Mouse (Mus musculus) urinary bladder, adult 2 months (tissue): ENCODE measurements at regions not wholly inside any gene's neighbourhood (a gene's known extent, or its start where the extent isn't known, plus 50 kb on each side); places are given as distances from the start of the nearest gene placed in this dataset.
"Not testable (repeated sequence)": the region's sequence is repeated elsewhere in the genome, so short reads cannot be mapped to it uniquely, and the experiment has no call there.

Experiments used
- DNase-seq: peaks from one replicate; pipeline ENCODE4 v3.0.0; 2022; ENCODE audit warnings: low spot score

DNA sequence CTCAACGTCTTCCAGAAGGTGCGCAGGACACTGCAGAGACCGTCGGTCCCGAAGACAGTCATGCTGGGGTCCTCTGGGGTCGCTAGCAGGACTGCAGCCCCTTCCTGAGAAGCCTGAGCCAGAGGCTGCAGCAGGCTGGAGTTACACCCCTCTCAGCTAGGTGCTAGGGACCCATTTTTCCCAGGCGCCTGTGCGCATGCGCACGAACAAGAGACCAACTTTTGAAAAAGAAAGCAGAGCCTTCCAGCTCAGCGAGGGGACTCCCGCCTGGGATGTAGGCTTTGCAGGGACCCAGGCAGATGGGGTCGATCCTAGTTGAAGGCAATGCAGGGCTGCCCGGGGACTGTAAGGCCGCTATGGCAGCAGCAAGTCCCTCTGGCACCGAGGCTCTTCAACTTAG, 104.7 kb upstream of the Atg7 start:
- DNase-seq, result not testable (repeated sequence)

- DNase-seq, result not testable (repeated sequence)
These were observed 92.7 kb upstream of the Atg7 start for GRCm38 (mm10) chr6:114550096-114550669.

DNA sequence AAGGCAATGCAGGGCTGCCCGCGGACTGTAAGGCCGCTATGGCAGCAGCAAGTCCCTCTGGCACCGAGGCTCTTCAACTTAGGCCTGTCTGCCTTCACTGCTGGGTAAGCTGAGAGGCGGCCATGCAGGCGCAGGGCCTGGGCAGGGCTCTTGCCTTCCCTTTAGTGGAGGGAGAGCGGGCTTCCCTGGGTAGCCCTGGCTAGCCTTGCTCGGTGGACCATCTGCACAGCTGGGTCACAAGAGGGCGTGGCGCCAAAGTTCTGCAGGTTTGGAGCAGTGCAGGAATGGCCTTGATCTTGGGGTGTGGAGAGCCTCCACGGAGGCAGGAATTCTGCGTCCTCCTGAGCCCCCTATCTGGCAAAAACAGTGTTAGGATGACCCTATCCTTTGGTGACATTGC, 89.8 kb upstream of the Atg7 start:
- DNase-seq, result not testable (repeated sequence)

DNA sequence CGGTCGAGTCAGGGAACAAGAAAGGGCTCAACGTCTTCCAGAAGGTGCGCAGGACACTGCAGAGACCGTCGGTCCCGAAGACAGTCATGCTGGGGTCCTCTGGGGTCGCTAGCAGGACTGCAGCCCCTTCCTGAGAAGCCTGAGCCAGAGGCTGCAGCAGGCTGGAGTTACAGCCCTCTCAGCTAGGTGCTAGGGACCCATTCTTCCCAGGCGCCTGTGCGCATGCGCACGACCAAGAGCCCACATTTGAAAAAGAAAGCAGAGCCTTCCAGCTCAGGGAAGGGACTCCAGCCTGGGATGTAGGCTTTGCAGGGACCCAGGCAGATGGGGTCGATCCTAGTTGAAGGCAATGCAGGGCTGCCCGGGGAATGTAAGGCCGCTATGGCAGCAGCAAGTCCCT, 87.7 kb upstream of the Atg7 start:
- not testable (repeated sequence) for DNase-seq

GRCm38 (mm10) chr6:114577319-114577718, 65.6 kb upstream of the Atg7 start:
- peak; percentile 23 for DNase-seq
